Mouse (Mus musculus): ENCODE results near the gene Frmd4a.
A peak's percentile ranks its signal among the peaks of the same experiment; 100 is the strongest.

Gene Frmd4a

DNA sequence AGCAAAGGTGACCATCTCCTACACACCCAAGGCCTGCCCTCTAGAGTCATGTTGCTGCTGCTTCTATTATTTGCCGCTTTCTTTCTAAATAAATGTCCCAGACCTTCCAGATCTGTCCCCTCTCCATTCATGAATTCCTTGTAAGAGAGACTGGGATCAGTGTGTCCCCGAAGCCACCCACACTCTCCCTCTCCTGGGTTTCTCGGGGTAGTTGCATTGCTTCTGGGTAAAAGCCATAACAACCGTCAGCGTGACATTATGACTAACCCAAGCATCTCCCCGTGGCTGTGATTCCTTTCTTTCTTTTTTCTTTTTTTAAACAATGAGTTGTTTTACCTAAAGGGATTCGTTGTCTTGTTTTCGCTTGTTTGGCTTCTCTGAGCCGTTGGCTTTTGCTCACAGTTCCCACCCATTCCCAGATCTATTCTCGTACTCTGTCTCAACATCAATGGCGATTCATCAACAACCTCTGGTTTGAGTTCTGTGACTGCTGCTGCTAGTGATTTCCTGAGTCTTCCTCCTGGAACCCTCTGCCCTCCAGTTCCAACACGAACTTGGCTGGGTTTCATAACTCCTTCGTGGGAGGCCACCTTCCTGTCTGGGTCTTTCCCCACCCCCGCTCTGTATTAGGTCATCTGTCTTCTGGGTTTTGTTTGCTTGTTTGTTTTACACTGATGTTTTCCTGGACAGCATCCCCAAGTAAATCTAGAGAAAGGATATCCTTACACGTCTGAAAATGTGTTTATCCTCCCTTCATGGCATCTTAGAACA is 483.9 kb downstream of the Frmd4a start:
- peak; percentile 77 for DNase-seq

DNA sequence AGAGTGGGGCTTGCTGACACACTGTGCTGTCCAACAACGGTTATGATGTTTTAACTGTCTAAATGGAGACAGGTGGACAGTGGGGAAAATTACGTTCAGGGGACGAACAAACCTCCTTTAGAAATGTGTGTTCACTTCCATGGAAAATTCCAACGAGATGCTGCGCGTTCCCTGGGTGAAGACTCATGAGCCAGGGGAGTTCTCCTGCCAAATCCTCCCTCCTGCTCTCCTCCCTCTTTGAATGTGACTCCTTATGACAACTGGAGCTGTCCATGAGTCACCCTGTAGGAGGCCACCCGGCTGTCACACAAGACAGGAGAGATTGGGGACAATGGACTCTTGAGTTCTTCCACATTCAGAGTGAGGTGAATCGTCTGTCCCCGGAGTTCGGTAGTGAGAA is 486.9 kb downstream of the Frmd4a start:
- no peak for DNase-seq

DNA sequence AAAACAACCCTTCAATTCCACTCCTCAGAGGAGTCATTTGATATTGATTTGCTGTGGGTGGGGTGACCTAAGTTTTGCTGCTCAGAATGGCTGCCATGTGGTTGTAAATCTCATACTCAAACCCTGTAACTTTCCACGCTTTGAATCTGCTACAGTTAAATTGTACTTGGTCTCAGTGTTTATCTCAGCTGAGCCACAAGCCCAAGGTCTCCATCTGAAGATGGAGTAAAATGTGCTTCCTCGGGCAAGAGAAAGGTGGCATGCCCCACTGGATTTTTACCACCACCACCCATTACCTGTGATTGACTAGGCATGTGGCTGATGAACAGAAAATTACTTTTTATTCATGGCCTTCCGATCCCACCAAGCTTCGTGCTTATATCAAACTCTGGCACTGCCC is 488.2 kb downstream of the Frmd4a start:
- no peak for DNase-seq

DNA sequence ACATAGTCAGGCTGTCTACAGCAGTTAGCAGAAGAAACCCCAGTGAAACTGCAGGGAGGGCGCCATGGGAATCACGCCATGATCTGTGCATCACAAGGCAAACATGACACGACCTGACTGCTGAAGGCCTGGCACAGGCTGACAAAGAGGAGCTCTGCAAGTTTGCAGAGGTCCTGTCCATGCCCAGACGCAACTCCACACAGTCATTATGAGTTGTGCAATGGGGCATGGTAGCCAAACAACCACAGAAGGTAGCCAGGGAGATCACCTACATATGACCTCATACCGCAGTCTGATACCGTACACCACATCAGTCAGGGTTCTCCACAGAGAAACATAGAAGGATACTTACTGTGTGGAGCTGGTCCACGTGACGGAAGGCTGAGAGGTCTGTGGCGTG is 489.1 kb downstream of the Frmd4a start:
- DNase-seq, result no peak

DNA sequence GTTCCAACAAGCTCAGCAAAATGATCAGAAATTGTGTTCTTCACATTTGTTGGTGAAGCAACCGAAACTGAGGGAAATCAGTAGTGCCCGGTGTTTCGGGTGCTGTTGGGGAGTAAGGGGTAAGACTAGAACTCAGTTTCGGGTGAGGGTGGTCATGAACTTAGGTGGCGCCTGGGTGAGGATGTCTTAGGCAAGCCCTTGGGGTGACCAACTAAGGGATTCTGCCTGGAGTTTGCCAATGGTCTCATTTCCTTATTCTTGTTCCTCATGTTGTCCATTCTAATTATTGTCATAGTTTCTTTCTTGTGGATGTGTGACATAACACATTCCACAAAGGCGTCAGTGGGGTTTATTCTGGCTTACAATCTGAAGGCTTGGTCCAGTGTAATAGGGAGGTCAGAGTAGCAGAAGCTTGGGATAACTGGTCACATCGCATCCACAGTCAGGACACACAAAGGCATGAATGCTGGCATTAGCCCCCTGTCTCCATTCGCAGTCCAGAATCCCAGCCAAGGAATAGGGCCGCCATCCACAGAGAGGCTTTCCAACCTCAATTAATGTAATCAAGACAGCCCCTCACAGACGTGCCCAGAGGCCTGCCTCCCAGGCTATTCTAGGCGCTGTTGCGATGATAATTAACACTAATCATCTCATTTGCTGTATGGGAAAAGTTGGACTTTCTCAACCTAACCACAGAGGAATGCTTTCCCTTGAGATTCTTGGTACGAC is 490.5 kb downstream of the Frmd4a start:
- no peak for DNase-seq

DNA sequence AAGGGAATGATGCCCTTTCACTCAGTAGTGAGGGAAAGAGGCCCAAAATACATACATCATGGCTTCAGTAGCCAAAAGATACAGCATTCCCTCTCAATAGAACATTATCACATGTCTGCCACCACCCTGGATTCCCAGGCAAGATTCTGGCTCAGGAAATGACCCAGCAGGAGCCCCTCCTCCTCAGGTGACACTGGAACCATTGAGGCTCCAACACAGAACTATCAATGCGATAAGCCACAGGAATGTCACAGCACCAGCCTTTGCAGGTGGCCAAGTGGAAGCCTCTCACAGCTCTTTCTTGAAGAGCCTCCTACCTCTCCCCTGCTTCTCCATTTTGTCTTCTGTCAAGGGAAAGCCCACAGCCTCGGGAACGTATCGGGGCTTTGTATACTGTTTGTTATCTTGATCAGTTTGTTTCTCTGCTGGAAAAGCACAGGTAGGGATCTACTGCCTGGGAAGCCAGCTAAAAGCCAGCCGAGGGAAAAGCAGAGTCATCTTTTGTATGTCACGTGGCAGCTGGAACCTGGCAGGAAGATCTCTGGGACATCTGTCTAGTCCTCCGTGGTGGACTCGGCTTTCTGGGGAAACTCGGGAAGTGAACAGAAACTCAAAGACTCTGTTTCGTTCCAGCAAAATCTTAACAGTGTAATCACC is 491.6 kb downstream of the Frmd4a start:
- DNase-seq, result peak; percentile 44

DNA sequence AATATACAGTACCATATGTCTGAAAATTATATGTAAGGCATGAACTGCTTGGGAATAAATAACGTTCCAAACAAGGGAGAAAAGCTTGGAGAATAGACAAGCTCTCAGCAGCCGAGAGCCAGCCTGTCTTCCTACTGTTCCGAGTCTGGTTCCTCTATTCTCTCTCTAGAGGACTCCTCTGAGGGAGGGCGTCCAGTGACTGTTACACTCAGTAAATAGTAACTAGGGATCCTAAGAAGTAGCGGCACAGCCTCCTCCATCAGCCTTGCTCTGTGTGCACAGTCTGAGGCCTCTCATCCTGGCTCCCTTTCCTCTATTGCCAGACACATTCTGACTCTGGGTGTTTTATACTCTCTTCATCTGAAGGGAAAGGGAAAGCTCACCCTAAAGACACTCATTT is 492.2 kb downstream of the Frmd4a start:
- DNase-seq, result peak; percentile 34

DNA sequence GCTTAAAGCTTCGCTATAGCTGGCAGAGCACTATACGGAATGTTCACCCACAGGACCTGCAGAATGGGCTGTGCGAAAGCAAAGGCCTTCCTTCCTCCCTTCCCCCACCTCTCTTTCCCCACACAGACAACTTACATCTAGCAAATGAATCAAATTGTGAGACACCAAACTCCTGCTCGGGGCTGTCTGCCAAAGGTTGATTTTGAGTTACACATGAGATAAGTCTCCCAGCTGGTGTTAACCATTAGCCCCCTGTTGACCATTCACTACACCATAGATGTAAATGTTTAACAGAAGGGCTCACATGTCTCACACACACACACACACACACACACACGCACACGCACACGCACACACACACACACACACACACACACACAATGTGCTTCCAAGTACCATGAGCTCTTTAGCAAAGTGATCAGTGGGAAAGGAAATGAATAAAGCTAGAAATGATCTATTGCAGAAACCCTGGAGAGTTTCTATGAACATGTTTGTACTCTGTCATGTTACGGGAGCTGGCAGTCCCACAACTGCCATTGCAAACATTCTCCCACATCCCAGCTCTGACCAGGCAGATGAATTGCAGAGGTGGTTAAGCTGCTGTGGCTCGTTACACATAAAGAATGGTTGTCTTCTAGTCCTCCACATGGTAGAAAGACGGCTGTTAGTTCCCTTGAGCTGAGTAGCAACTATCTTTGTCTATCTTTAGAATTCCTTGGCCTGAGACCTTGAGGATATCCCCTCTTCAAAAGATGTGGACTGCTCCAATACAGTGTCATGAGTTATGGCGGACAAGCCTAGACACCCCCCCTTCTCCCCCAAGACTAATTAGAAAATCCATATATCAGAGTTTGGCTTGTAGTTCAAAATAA is 492.9 kb downstream of the Frmd4a start:
- peak; percentile 83 for DNase-seq

DNA sequence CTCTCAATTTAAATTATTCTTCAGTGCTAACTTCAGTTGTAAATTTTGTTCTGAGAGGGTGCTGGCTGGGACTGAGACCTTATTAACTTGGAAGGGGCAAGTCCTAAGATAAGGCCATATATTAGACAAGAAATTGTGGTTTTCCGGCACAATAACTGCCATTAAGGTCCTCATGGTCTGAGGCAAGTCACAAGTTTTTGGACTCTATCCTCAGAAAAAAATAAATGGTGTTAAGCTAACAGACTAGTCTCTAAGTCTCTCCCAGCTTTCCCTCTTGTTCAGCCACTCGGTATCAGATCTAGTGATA is 493.5 kb downstream of the Frmd4a start:
- no peak for DNase-seq

DNA sequence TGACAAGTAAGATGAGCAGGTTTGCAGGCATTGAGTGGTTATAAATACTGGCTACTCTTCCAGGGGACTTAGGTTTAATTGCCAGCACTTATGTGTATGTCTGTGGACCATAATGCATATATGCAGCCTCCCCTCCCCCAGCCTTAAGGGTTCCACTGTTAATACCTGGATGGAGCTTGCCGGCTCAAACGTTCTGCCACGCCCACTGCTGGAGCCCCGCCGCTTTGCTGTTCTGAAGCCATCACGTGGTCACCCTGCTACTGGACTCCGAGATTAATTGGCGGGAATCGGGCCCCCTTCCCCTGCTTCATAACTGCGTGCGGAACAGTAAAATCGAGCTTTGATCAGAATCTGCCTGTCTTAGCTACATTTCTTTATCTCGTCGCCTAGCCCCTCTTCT is 495.1 kb downstream of the Frmd4a start:
- peak; percentile 46 for DNase-seq

DNA sequence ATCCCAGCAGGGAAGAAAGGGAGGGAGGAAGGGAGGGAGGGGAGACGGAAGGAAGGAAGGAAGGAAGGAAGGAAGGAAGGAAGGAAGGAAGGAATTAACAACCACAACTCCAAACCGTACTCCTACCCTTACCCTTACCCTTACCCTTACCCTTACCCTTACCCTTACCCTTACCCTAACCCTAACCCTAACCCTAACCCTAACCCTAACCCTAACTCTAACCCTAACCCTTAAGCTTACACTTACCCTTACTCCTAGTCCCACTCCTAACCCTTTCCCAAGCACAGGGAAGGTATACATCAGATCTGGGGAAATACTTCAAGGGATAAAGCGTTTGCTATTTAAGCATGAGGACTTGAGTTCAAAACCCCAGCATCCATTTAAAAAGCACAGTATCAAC is 498.4 kb downstream of the Frmd4a start:
- DNase-seq, result no peak

DNA sequence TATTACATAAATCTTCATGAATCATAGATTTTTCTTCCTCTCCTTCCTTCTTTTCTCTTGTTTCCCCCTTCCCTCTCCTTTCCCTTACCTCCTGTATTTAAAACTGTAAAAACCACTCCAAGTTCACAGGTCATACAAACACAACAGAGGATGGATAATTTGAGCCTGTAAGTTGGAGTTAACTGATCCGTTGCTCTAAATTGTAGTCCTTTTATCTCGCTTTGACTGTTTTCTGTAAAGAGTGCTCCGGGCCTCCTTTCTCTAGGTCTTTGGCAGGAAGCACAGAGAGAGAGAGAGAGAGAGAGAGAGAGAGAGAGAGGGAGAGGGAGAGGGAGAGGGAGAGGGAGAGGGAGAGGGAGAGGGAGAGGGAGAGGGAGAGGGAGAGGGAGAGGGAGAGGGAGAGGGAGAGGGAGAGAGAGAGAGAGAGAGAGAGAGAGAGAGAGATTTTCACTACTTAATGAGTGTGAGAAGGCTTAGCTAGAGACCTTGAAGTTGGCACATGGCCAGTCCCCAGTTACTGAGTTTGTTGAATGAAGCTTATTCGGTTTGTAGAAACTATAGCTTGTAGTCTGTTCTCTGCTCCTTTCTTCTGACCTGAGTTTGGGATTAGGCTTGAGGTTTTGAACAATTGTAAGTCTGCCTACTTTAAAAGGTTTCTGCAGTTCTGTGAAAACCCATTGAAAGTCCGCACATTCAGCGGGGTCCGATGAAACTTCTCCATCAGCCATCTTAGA is 499.5 kb downstream of the Frmd4a start:
- peak; percentile 49 for DNase-seq

DNA sequence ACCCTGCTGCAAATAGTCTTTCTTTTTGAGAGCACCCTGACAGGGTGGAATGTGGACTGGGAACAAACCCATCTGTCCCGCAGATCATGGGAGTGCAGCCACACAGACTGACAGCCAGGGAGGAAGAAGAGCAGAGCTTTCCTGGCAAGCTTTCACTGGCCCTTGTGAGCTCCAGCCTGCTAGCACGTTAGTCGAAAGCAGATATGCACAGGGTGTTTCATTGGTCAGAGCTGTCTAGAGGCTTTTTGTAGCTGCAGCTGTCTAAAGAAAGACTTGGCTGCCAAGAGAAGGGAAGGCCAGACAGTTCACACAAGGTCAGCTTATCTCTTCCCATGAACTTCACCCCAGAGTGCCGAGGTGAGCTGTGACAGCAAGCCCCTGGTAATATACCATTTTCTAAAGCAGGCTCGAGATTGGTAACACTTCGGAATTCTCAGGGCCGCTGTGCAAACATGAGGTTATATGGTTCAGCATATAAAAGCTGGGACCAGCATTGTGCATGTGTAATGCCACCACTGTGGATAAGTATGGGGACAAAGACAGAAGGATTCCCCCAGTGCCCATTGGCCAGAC is 500.1 kb downstream of the Frmd4a start:
- DNase-seq, result peak; percentile 54

DNA sequence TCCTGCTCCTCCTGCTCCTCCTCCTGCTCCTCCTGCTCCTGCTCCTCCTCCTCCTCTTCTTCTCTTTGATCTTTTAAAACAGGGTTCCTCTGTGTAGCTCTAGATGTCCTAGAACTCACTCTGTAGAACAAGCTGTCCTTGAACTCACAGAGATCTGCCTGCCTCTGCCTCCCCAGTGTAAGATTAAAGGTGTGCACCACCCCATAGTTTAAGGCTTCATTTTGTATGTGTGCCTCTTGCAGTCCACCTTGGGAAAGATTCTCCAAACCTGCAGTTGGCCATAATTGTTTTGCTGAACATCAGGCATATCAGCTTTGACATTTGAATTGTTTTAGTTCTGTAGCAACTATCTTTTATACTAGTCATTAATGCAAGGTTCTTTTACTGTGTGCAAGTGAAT is 501.0 kb downstream of the Frmd4a start:
- no peak for DNase-seq

DNA sequence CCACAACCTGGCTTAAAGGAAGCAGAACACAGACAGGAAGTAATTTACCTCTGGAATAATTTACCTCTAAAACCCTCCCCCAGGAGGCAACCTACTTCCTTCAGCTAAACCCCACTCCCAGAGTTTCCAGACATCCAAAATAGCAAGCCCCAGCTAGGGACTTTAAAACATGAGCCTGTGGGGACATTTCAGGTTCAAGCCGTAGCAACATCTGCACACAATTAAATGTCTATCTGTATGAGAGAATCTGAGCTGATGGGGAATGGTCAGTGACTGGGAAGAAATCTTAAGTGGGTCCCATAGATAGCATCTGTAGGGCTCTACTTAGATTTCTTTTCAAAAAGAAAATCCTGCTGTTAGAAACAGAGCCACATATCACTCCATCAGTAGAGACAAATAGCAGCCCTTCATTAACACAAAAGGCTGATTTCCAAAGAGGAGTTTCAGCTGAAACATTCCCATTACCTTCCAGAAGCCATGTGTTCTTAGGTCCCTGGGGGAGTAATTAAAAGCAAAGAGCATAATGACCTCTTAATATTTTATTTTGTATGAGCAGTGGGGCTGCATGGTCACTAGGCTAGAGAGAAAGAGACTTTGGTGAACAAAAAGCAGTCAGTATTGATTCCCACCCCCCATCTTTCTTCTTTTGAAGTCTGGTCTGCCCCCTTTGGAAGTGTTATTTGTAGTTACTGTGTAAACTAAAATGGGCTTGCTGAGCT is 505.4 kb downstream of the Frmd4a start:
- DNase-seq, result no peak

DNA sequence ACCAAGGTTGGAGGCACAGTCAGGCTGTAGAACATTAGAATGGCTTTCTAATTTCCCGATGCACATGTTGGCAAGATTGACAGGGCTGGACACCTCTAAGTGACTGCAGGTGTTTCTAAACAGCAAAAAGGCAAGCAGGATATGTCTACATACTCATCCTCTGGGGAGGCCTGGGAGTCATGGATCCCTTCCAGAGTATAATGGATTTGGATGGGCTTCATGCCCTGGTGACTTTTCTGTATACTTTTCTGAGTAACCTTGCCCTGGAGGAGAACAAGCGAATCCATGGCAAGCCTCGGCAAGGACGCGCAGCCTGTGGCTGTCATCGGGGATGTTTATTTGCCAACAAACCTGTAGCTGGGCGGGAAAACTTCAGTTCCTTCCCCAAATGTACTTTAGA is 509.6 kb downstream of the Frmd4a start:
- DNase-seq, result no peak

DNA sequence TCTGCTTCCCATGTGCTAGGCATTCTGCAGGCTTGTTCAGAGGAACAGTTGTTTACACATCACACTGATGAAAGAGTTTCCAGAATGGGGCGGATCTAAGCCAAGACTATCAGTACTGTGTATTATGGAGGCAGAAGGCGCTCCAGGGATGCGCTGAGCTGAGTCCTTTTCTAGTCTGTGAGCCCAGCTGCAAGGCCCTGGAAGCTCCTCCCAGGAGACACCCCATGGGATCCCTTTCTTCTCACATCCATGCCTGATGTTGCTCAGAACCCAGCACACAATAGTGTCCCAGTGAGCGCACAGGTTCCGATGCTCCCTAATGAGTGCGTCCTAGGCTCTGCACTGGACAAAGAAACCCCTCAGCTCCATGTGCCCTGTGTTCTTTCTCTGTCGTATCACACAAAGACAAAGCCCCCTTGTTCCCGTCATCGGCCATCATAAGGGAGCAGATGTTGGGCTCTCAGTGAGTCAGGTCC is 511.8 kb downstream of the Frmd4a start:
- no peak for DNase-seq

DNA sequence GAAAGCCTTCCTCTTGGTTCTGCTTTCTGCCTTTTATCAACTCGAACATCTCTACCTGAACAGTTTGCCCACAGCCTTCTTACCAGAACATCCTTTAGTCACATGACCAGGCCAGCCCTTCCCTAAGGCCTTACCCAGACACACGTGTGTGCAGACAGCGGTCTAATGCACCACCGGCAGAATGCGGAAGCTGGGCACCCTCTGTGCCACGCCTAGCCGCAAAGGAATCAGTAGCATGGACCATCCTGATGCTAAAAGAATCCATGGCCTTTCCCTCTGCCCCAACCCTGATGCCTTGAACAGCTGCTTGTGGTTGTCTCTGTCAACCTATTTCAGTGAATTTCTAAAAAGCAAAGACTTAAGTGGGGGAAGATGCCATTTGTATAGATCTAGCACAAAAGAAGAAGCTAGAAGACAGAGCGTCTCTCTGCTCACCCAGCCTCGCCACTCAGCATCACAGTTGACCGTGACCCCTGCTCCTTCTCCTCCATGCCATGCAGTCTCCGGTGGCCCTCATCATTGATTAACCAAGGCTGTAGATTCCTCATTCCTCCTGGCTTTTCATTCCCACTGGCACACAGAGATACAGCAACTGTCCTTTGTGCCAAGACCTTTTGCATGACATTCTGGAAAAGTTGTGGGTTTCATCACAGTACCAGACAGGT is 514.1 kb downstream of the Frmd4a start:
- peak; percentile 69 for DNase-seq

DNA sequence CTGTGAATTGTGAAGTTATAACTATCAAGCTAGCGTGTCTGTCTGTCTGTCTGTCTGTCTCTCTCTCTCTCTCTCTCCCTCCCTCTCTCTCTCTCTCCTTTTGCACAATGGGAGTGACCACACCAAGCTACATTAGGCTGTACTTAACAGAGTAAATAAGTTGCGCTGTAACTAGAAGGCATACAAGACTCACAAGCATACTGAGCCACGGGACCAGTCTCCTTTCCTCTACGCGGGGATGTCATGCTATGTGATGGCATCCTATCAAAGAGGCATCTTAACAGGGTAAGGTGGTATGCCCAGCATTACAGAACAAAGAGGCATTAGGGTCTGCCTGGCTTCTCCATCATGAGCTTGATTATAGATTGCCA is 514.7 kb downstream of the Frmd4a start:
- no peak for DNase-seq

DNA sequence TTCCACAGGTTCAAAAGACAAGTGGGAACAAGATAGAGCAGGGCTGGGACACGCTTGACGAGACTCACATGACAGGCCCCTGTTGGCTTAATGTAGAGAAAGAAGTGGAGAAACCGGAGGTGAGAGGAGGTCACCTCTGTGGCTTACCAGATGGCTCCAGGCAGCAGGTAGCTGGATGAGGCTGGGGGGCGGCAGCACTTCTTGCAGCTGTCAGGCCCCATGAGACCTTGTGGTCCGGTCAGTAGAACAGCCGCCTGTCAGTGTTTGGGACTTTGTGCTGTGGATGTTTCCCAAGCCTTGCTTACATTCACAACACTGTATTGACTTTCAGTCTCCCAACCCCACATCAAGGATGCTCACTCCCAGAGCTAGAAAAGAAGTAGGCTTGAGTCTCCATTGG is 515.4 kb downstream of the Frmd4a start:
- DNase-seq, result no peak
